Mouse (Mus musculus) testis, postnatal 14 days (tissue): ENCODE results near the gene Atxn1.

ENCODE experiments used
- DNase-seq: peaks from one replicate; pipeline ENCODE4 v3.0.0; 2021; ENCODE audit warnings: low spot score

The Atxn1 gene

DNA sequence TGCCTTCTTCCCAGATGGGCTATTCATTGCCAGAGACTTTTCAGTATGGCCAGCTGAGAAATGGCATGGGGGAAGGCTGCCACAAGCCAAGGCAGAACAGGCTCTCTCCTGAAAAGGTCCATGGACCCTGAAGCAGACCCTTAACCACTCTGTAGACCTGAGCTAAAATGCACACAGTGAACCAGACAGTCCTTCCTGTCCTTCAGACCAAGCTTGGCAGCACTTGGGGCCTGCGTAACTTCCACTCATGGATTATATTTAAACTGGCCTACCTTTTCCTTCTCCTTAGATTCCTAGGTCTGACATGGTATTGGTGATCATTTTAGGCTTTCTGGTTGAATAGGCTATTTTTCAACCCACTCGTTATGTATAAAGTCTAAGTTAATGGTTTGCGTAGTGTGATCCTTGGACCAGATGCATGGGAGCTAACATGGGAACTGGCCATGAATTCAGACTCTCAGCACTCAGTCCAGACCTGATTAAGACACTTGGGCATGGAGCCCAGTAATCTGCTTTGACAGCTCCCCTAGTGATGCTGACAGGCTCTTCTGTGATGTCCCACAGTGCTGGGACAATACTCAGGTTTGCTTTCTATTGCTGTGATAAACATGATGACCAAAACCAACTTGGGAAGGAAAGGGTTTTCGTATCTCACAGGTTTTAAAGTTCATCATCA lies 341.8 kb downstream of the Atxn1 start:
- DNase-seq = no peak

- no peak for DNase-seq
These were observed 344.1 kb downstream of the Atxn1 start for GRCm38 (mm10) chr13:45620687-45621086.

DNA sequence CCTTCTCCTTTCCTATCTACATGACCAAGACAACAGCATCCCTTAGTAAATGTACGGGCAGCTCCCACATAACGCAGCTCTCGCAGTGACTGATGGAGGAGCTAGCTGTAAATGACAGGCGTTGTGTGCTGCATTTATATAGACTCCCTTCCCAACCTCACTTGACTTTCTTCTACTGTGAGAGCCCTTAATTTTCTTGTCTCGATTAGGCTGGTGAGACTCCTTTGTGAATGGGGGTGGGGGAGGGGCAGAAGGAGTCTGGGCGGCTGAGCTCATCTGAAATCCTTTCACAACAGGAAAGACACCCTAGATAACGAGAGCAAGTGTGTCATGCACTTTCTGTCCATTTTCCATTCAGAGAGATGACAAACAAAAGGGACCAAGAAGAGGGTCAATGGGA lies 344.5 kb downstream of the Atxn1 start:
- DNase-seq = no peak

DNA sequence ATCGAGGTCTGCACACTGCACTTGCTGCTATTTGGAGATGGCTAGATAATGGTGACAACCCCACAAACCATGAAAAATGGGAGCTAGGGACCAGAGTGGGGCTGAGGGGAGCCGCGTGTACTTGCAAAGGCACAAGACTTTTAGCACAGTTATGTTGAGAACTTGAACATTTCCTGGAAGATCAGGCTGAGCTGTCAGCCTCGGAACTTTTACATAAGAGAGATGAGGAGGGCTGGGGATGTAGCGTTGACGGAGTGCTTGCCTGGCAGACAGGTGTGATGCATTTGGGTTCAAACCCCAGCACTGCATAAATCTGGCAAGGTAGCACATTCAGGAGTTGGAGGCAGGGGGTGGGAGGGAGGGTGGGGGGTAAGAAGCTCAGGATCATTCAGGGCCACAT lies 346.8 kb downstream of the Atxn1 start:
- DNase-seq = no peak

- no peak for DNase-seq
These were observed 350.0 kb downstream of the Atxn1 start for GRCm38 (mm10) chr13:45614762-45615161.

DNA sequence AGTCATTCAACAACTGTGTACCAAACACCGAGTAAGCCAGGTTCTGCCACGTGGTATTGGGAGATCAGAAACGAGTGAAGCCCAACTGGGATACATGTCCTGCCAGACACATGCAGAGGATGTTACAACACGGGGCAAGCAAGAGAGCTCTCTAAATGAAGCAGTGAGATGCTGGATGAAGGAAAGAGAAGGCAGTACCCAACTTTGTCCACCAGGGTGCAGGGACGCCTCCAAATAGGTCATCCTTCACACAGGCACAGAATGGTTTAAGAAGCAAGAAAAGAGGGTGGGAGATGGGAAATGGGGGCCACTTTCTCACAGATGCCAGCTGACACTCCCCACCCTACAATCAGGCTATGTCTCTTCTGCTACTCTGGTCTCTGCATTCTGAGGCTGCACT lies 351.5 kb downstream of the Atxn1 start:
- DNase-seq = no peak

GRCm38 (mm10) chr13:45611554-45611953 lies 353.3 kb downstream of the Atxn1 start:
- DNase-seq = no peak

DNA sequence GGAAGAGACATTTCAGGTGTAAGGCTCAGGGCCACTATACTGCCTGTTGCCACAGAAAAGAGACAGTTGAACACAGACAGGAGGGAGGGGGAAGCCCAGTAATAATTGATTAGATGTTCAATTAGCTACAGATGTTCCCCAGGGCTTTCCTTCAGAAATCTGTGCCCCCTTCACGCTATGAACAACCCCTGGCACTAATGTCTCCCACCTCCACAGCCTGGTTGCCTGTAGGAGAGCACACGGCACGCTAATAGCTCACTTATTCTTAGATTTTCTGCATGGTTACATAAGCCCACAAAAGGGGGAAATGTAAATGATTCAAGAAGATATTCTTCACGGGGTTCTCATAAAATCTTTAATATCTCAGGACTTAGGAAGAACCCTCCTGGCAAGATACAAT lies 355.3 kb downstream of the Atxn1 start:
- no peak for DNase-seq

- no peak for DNase-seq
These were observed 356.2 kb downstream of the Atxn1 start for GRCm38 (mm10) chr13:45608593-45608992.

DNA sequence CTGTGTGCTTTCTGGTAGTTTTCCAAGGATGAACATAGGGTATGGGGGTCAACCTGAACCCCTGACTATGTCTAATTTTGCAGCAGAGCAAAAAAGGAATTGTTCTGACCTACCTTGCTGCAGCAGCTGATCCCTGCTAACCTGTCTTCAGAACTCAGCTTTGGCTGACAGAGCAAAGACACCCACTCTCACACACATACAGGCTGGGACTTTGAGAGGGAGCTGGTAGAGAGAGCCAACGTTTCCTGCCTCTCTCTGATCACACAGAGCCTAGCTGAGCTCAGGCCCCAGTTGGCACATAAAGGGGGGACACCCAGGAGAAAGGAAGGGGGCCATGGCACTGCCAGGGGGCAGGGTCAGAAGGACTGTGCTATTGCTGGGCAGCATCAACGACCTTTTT lies 356.9 kb downstream of the Atxn1 start:
- DNase-seq = no peak

DNA sequence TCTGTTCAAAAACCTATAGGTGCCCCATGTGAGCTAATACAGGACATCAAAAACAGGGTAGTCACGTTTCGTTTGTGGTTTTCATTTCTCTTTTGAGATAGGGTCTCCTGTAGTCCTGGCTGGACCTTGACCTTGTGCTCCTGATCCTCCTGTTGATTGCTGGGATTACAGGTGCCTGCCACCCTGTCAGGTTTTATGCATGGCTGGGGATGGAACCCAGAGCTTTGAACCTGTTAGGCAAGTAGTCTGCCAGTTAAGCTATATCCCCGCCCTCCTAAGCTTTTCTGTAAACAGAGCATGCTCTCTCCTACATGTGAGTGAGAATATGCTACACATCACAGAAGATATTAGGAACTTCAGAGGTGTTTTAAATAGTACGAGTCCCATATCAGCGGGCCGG lies 361.2 kb downstream of the Atxn1 start:
- no peak for DNase-seq

- no peak for DNase-seq
These were observed 364.4 kb downstream of the Atxn1 start for GRCm38 (mm10) chr13:45600443-45600842.

DNA sequence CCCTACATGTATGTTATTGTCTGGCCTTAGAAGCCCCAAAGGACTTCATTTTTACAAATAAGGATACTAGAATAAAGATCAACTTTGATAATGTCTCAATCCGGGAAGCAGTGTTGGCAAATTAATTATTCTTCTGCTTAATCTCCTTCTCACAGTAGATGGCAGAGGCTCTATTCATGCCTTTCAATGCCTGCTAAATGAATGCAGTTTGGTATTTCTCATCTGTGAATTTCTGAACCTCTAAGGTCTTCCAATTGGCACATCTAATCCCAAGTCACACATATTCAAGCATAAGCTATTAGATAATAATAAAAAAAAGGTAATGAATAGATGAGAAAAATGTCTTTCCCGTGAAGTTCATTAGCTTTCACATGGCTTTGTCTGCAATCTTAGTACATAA lies 365.0 kb downstream of the Atxn1 start:
- no peak for DNase-seq

GRCm38 (mm10) chr13:45595416-45595815 lies 369.4 kb downstream of the Atxn1 start:
- DNase-seq = no peak

DNA sequence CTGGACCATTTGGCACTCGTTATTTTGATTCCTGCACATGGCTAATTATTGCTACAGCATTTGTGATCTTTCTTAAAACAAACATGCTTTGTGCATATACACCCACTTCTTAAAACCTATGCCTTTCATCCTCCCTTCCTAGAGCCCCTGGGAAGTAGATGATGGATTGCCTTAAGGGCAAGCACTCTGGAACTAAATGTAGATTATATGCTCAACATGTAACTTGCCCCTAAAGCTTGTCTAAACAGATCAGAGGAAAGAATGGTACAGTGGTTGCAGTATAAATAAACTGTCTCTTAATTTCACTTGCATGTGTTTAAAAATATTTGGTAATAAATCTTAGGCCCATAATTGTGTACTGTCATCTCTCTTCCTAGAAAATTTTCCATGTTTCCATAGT lies 370.9 kb downstream of the Atxn1 start:
- DNase-seq = no peak

GRCm38 (mm10) chr13:45590898-45591297 lies 373.9 kb downstream of the Atxn1 start:
- DNase-seq = no peak

GRCm38 (mm10) chr13:45583061-45583460 lies 381.7 kb downstream of the Atxn1 start:
- no peak for DNase-seq

GRCm38 (mm10) chr13:45582294-45582693 lies 382.5 kb downstream of the Atxn1 start:
- peak; percentile 19 for DNase-seq

- DNase-seq = no peak
These were observed 385.1 kb downstream of the Atxn1 start for GRCm38 (mm10) chr13:45579751-45580150.

DNA sequence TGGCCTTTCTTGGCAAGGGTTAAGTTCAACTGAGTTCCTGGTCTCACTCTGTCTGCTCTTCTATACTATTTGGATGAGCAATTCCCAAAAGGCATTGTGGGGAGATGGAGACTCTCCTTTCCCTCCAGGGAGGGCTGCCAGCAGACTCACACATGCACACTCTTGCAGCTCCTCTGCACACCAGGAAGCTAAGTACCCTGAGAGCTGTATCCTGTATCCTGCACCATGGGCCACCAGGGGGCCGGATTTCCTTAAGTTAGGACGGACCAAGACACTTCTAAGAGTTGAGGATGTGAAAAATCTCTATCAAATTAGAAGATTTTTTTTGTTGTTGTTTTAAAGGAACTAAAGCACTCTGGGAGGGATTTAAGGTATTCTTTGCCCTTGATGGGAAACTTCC lies 387.0 kb downstream of the Atxn1 start:
- DNase-seq = no peak

- DNase-seq = no peak
These were observed 387.4 kb downstream of the Atxn1 start for GRCm38 (mm10) chr13:45577366-45577765.

DNA sequence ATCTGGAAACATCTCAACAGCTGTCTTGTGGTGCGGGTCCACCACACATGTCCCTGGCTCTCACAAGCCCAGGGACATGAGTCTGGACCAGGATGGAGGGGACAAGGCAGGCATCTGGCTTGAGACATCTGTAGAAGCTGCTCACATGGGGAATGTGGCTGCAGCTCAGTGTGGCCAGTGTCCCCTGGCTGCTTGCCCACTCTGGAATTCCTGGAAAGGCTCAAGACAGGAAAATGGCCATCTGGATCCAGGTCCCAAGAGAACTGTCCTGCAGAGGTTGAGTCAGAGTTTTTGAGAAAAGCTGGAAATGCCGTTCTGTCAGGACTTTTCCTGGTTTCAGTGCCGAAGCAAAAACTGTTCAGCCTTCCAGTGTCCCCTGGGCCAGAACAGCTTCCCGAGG lies 388.6 kb downstream of the Atxn1 start:
- no peak for DNase-seq

- no peak for DNase-seq
These were observed 392.0 kb downstream of the Atxn1 start for GRCm38 (mm10) chr13:45572768-45573167.

- peak; percentile 42 for DNase-seq
These were observed 393.0 kb downstream of the Atxn1 start for GRCm38 (mm10) chr13:45571795-45572262.
